Mouse (Mus musculus): ENCODE results near the gene C1ra. TPM values are rescaled to one million over a fixed set of nuclear protein-coding genes. Genes with fewer than 3 reads are reported as not detected.
A peak's percentile ranks its signal among the peaks of the same experiment; 100 is the strongest.

C1ra gene
- polyA plus RNA-seq, 1 experiment: 17.8 TPM

DNA sequence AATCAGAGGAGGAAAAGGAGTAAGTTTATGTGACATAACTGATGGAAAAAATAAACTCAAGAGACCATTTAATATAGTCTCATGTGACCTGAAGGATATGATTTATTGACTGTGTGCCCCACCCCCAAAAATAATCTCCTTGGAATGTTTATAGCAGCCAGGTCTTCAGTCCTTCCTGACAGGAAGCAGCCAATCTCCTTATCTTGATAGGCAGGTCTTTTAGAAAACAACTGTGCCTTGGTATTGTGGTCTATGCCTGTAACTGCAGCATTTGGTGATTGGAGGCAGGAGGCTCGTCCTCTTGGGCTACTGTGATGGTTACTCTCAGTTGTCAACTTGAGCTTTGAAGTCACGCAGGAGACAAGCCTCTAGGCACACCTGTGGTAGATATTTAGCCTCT is 24.7 kb upstream of the C1ra start:
- Histone ChIP-seq H3K27me3 (ENCODE audit: control insufficient read depth, insufficient read depth, low read length) (no peaks in the 10 kb centered on the region), H3K36me3 (ENCODE audit: control insufficient read depth, insufficient read depth, low read length) (no peaks in the 10 kb centered on the region), H3K4me1 (ENCODE audit: control insufficient read depth, insufficient read depth, insufficient read length) (no peaks in the 10 kb centered on the region), H3K4me3 (ENCODE audit: extremely low read depth, insufficient read depth, insufficient read length) (no peak overlapping the region), H3K27ac (ENCODE audit: insufficient read depth, low read length) (no peak overlapping the region)
- TF ChIP-seq CTCF (IDR thresholded peaks at IDR 0.05; ENCODE audit: extremely low read depth, insufficient read depth, insufficient read length, insufficient replicate concordance) (no peak), POLR2A (IDR thresholded peaks at IDR 0.05; ENCODE audit: low read depth, low read length) (no peak)
- no peak for DNase-seq (ENCODE audit: low read depth in 1 of 2, low spot score in 2 of 2)
- WGBS: 36% methylated on average over 2 of the region's 2 CpGs

DNA sequence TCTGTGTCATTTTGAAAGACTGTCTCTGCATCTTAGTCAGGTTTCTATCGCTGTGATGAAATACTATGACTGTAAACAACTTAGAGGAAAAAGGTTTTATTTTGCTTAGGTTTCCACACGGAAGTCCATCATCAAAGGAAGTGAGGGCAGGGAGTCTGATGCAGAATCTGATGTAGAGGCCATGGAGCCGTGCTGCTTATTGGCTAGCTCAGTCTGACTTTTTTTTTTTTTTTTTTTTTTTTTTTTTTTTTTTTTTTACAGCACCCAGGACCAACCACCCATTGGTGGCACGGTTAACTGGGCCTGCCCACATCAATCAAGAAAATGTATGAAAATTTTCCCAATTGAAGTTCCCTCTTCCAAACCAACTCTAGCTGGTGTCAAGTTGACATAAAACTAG is 23.3 kb upstream of the C1ra start:
- H3K27ac ChIP-seq (ENCODE audit: insufficient read depth, low read length): no peak overlapping the region
- H3K4me3 ChIP-seq (ENCODE audit: extremely low read depth, insufficient read depth, insufficient read length): no peak overlapping the region
- 89% methylated on average over 4 of the region's 4 CpGs for WGBS
- no peaks in the 10 kb centered on the region for H3K36me3 ChIP-seq (ENCODE audit: control insufficient read depth, insufficient read depth, low read length)
- H3K27me3 ChIP-seq (ENCODE audit: control insufficient read depth, insufficient read depth, low read length): no peaks in the 10 kb centered on the region
- no peak for DNase-seq (ENCODE audit: low read depth in 1 of 2, low spot score in 2 of 2)
- H3K4me1 ChIP-seq (ENCODE audit: control insufficient read depth, insufficient read depth, insufficient read length): no peaks in the 10 kb centered on the region; the same call in 1 of the 2 replicates
- TF ChIP-seq CTCF (IDR thresholded peaks at IDR 0.05; ENCODE audit: extremely low read depth, insufficient read depth, insufficient read length, insufficient replicate concordance) (no peak), POLR2A (IDR thresholded peaks at IDR 0.05; ENCODE audit: low read depth, low read length) (no peak)

DNA sequence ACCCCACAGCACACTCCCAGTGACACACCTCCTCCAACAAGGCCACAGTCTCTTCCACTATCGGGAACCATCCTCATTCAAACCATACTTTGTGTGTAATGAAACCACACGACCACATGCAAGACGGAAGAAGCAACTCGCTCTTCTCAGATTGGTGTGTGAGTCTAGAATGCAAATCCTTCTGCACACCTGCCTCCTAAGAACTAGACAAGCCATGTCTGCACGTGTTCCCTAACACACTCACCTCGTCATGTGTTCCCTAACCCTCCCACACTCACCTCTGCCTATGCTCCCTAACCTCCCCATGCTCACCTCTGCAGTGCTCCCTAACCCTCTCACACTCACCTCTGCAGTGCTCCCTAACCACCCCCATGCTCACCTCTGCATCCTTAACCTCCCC is 20.8 kb upstream of the C1ra start:
- Histone ChIP-seq H3K36me3 (ENCODE audit: control insufficient read depth, insufficient read depth, low read length) (no peaks in the 10 kb centered on the region), H3K27ac (ENCODE audit: insufficient read depth, low read length) (no peak overlapping the region), H3K4me1 (ENCODE audit: control insufficient read depth, insufficient read depth, insufficient read length) (no peaks in the 10 kb centered on the region; the same call in 1 of the 2 replicates), H3K27me3 (ENCODE audit: control insufficient read depth, insufficient read depth, low read length) (no peaks in the 10 kb centered on the region), H3K4me3 (ENCODE audit: extremely low read depth, insufficient read depth, insufficient read length) (no peak overlapping the region)
- TF ChIP-seq POLR2A (IDR thresholded peaks at IDR 0.05; ENCODE audit: low read depth, low read length) (no peak), CTCF (IDR thresholded peaks at IDR 0.05; ENCODE audit: extremely low read depth, insufficient read depth, insufficient read length, insufficient replicate concordance) (no peak)
- 53% methylated on average over 6 of the region's 6 CpGs for WGBS
- no peak for DNase-seq (ENCODE audit: low read depth in 1 of 2, low spot score in 2 of 2)

DNA sequence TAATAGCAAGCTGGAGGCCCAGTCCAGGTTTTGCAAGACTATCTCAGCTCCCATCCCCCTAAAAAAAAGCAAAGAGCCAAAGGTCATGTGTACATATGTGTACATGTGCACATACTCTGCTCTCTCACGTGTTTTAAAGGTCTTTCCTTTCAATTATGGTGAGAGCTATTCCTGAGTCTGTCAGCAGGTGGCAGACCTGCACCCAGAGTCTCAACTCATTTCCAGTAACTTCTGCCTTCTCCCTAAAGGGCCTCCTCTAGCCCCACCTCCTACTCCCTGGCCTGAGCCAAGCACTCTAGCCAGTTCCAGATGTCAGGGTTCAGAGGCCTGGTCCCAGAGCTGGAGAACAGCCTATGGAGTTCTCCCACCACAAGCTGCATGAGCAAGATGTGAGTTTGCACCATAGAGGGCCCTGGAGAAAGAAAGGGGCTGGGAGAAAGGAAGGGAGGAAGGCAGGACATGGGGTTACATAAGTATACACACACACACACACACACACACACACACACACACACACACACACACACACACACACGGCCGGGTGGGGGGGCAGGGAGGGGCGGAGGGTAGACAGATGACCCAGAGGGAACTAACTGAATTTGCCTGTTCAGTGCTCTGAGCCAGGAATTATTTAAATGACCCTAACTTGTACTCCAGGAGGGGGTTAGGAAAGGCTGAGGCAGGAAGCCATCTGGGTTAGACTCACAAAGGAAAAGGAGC is 19.2 kb upstream of the C1ra start, which contains the start of gene C1rl:
TSS of gene C1rl (plus strand) at position 272 of the 720 bp plus-strand sequence.
- H3K27me3 ChIP-seq (ENCODE audit: control insufficient read depth, insufficient read depth, low read length): no peaks in the 10 kb centered on the region
- peak; percentile 28 to 50 for DNase-seq (ENCODE audit: low read depth in 1 of 2, low spot score in 2 of 2)
- 22% methylated on average over 3 of the region's 4 CpGs for WGBS
- peak within 1 kb of the TSS; percentile 16; the same call in 1 of the 2 replicates for H3K27ac ChIP-seq (ENCODE audit: insufficient read depth, low read length)
- TF ChIP-seq POLR2A (IDR thresholded peaks at IDR 0.05; ENCODE audit: low read depth, low read length) (no peak), CTCF (IDR thresholded peaks at IDR 0.05; ENCODE audit: extremely low read depth, insufficient read depth, insufficient read length, insufficient replicate concordance) (peak; percentile 48; the same call in 1 of the 2 replicates)
- H3K4me1 ChIP-seq (ENCODE audit: control insufficient read depth, insufficient read depth, insufficient read length): no peaks in the 10 kb centered on the region; the same call in 1 of the 2 replicates
- no peaks in the 10 kb centered on the region for H3K36me3 ChIP-seq (ENCODE audit: control insufficient read depth, insufficient read depth, low read length)
- no peak within 1 kb of the TSS for H3K4me3 ChIP-seq (ENCODE audit: extremely low read depth, insufficient read depth, insufficient read length)

DNA sequence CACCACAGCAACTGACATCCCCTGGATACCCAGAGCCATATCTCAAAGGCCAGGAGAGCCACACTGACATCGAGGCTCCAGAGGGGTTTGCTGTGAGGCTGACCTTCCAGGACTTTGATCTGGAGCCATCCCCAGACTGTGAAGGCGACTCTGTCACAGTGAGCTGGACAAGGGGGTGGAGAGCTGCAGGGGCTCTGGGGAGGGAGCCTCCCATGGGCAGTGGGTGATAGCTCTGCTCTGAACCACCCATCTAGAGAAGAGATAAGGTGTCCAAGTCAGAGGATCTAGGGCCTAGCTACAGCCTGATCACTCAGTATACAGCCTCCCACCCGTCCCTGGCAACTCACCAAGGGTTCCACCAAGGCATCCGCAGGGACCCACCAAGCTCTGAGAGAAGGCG is 18.3 kb upstream of the C1ra start:
- Histone ChIP-seq H3K27ac (ENCODE audit: insufficient read depth, low read length) (peak overlapping the region; percentile 16; the same call in 1 of the 2 replicates), H3K27me3 (ENCODE audit: control insufficient read depth, insufficient read depth, low read length) (no peaks in the 10 kb centered on the region), H3K4me1 (ENCODE audit: control insufficient read depth, insufficient read depth, insufficient read length) (no peaks in the 10 kb centered on the region; the same call in 1 of the 2 replicates), H3K4me3 (ENCODE audit: extremely low read depth, insufficient read depth, insufficient read length) (no peak overlapping the region), H3K36me3 (ENCODE audit: control insufficient read depth, insufficient read depth, low read length) (no peaks in the 10 kb centered on the region)
- 76% methylated on average over 5 of the region's 5 CpGs for WGBS
- TF ChIP-seq CTCF (IDR thresholded peaks at IDR 0.05; ENCODE audit: extremely low read depth, insufficient read depth, insufficient read length, insufficient replicate concordance) (no peak), POLR2A (IDR thresholded peaks at IDR 0.05; ENCODE audit: low read depth, low read length) (no peak)
- no peak for DNase-seq (ENCODE audit: low read depth in 1 of 2, low spot score in 2 of 2)

DNA sequence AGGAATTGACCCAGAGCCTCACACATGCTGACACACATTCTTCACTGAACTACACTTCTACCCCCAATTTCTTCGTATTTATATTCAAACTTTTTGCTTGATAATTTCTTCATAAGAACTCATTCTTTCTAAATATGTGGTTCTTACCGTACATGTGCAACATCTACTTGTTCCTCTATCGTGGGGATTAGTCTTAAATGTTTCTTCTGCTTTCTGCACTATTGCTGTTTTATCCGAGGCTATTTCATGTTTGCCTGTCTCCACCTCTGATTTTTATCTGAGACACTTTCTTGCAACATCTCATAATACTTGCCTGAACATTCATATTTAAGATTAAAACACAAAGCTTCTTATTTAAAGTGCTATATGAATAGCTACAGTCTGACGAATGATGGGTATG is 16.2 kb upstream of the C1ra start:
- Histone ChIP-seq H3K27me3 (ENCODE audit: control insufficient read depth, insufficient read depth, low read length) (no peaks in the 10 kb centered on the region), H3K4me1 (ENCODE audit: control insufficient read depth, insufficient read depth, insufficient read length) (no peaks in the 10 kb centered on the region; the same call in 1 of the 2 replicates), H3K27ac (ENCODE audit: insufficient read depth, low read length) (no peak overlapping the region), H3K36me3 (ENCODE audit: control insufficient read depth, insufficient read depth, low read length) (no peaks in the 10 kb centered on the region), H3K4me3 (ENCODE audit: extremely low read depth, insufficient read depth, insufficient read length) (no peak overlapping the region)
- no peak for DNase-seq (ENCODE audit: low read depth in 1 of 2, low spot score in 2 of 2)
- TF ChIP-seq CTCF (IDR thresholded peaks at IDR 0.05; ENCODE audit: extremely low read depth, insufficient read depth, insufficient read length, insufficient replicate concordance) (no peak), POLR2A (IDR thresholded peaks at IDR 0.05; ENCODE audit: low read depth, low read length) (no peak)
- 80% methylated on average over 5 of the region's 5 CpGs for WGBS

Data from spleen, adult 2 months (tissue).